Comparison of ENCODE assay signal across 20 mouse cellular contexts in the genomic region with DNA sequence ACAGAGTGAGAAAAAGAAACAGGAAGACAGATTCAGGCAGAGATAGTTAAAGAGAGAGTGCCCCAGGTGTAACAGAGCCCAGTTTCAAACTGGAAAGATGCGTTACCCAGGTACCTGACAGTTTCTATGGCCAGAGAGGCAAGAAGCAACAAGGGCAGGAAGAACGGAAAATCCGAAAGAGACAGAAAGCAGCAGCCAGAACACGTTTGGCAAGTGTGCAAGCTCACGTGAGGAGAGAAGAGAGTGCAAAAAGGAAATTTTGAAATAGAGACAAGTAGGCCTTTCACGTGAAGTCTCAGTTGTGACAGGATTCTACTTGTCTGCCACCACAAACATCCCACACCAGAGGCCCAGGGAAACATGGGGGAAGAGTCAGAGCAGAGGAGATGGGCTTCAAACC.
DNase-seq lines count a peak whose midpoint lies in the region; ATAC-seq and TF ChIP-seq lines count a peak whose summit lies in the region.
"Had no signal": no experiment of that assay in that cellular context is flagged by ENCODE, and none has a peak within 500 bp of the region (broad histone marks: within the 10 kb centered on the region; RNA-seq: fewer than 3 reads in every experiment).

No protein-coding gene starts in this region.

- no peaks in the 10 kb centered on the region for H3K9me3 ChIP-seq in hindbrain, embryonic 10.5 days
- no peaks in the 10 kb centered on the region for H3K9me3 ChIP-seq in hindbrain, postnatal 0 days (ENCODE audit: low read length)
- H3K9me3 ChIP-seq in embryonic facial prominence, embryonic 12.5 days, result no peaks in the 10 kb centered on the region
- H3K9me3 ChIP-seq in limb, embryonic 10.5 days (replicated peaks), result no peaks in the 10 kb centered on the region
- H3K9me3 ChIP-seq: liver, embryonic 15.5 days; neural tube, embryonic 12.5 days had no signal

- H3K4me1 ChIP-seq in hindbrain, embryonic 10.5 days (replicated peaks), result peaks cover 15% of the 10 kb centered on the region; the same call in 1 of the 2 replicates
- H3K4me1 ChIP-seq in hindbrain, postnatal 0 days (ENCODE audit: insufficient read depth, low read length), result no peaks in the 10 kb centered on the region
- H3K4me1 ChIP-seq in embryonic facial prominence, embryonic 12.5 days, result 0 out of 2 replicates have a peak, but pooled peaks cover 5% of the 10 kb centered on the region
- H3K4me1 ChIP-seq in limb, embryonic 10.5 days, result peaks cover 17% of the 10 kb centered on the region
- H3K4me1 ChIP-seq: liver, embryonic 15.5 days had no signal

- H3K4me2 ChIP-seq in hindbrain, postnatal 0 days (ENCODE audit: low read depth, low read length), result no peak overlapping the region
- no peak overlapping the region for H3K4me2 ChIP-seq in embryonic facial prominence, embryonic 12.5 days (replicated peaks)
- H3K4me2 ChIP-seq: liver, embryonic 15.5 days; neural tube, embryonic 12.5 days had no signal

- WGBS in hindbrain, embryonic 10.5 days, result 84% methylated on average over 6 of the region's 6 CpGs
- WGBS in hindbrain, postnatal 0 days, result 72% methylated on average over 6 of the region's 6 CpGs
- 77% methylated on average over 6 of the region's 6 CpGs for WGBS in embryonic facial prominence, embryonic 12.5 days
- 80% methylated on average over 6 of the region's 6 CpGs for WGBS in limb, embryonic 10.5 days

- H3K9ac ChIP-seq in hindbrain, postnatal 0 days (replicated peaks; ENCODE audit: low read length), result no peak overlapping the region
- H3K9ac ChIP-seq in embryonic facial prominence, embryonic 12.5 days, result no peak overlapping the region
- H3K9ac ChIP-seq: liver, embryonic 15.5 days; neural tube, embryonic 12.5 days had no signal

- no peaks in the 10 kb centered on the region for H3K27me3 ChIP-seq in hindbrain, embryonic 10.5 days (ENCODE audit: insufficient read depth, poor library complexity, severe bottlenecking)
- no peaks in the 10 kb centered on the region for H3K27me3 ChIP-seq in hindbrain, postnatal 0 days (ENCODE audit: insufficient read depth, low read length)
- H3K27me3 ChIP-seq in embryonic facial prominence, embryonic 12.5 days, result no peaks in the 10 kb centered on the region
- no peaks in the 10 kb centered on the region for H3K27me3 ChIP-seq in limb, embryonic 10.5 days (ENCODE audit: low read depth, poor library complexity, severe bottlenecking)
- H3K27me3 ChIP-seq: liver, embryonic 15.5 days; megakaryocyte, embryonic 14.5 days; neural tube, embryonic 12.5 days had no signal

- ATAC-seq in hindbrain, postnatal 0 days, result no peak
- no peak for ATAC-seq in embryonic facial prominence, embryonic 12.5 days (ENCODE audit: insufficient number of reproducible peaks, insufficient read depth, low FRiP score, low TSS enrichment)
- no peak for ATAC-seq in activated CD4-positive, CD25-positive, alpha-beta regulatory T cell, adult 4 months
- ATAC-seq: hindbrain, embryonic 16.5 days; lung, postnatal 0 days had no signal

- H3K4me3 ChIP-seq in hindbrain, embryonic 10.5 days, result no peak overlapping the region
- H3K4me3 ChIP-seq in hindbrain, postnatal 0 days (ENCODE audit: low read length), result no peak overlapping the region
- H3K4me3 ChIP-seq in embryonic facial prominence, embryonic 12.5 days, result no peak overlapping the region
- no peak overlapping the region for H3K4me3 ChIP-seq in limb, embryonic 10.5 days
- H3K4me3 ChIP-seq: liver, embryonic 15.5 days; megakaryocyte, embryonic 14.5 days; neural tube, embryonic 12.5 days had no signal

- H3K36me3 ChIP-seq in hindbrain, embryonic 10.5 days, result no peaks in the 10 kb centered on the region
- H3K36me3 ChIP-seq in hindbrain, postnatal 0 days (ENCODE audit: insufficient read depth, low read length), result no peaks in the 10 kb centered on the region
- H3K36me3 ChIP-seq in embryonic facial prominence, embryonic 12.5 days, result no peaks in the 10 kb centered on the region; the same call in 1 of the 2 replicates
- H3K36me3 ChIP-seq in limb, embryonic 10.5 days, result no peaks in the 10 kb centered on the region
- H3K36me3 ChIP-seq: liver, embryonic 15.5 days; neural tube, embryonic 12.5 days had no signal

- TF ChIP-seq CTCF in hindbrain, postnatal 0 days (IDR thresholded peaks at IDR 0.05; ENCODE audit: low read depth), result no peak

- H3K27ac ChIP-seq in hindbrain, embryonic 10.5 days, result 0 out of 2 replicates have a peak overlapping the region, but pooled peaks have one; percentile 56
- no peak overlapping the region for H3K27ac ChIP-seq in hindbrain, postnatal 0 days
- peak overlapping the region; percentile 46; the same call in 1 of the 2 replicates for H3K27ac ChIP-seq in embryonic facial prominence, embryonic 12.5 days
- H3K27ac ChIP-seq in limb, embryonic 10.5 days, result no peak overlapping the region
- H3K27ac ChIP-seq: kidney, postnatal 0 days; liver, embryonic 15.5 days; neural tube, embryonic 12.5 days had no signal

- DNase-seq in hindbrain, embryonic 10.5 days (ENCODE audit: low spot score), result no peak
- no peak for DNase-seq in hindbrain, postnatal 0 days (ENCODE audit: low spot score)
- DNase-seq in limb, embryonic 10.5 days (ENCODE audit: low spot score), result peak; percentile 22
- peak; percentile 41 for DNase-seq in thymus, postnatal 4 days
- no peak for DNase-seq in spleen, postnatal 14 days (ENCODE audit: low spot score in 2 of 2)
- DNase-seq: adrenal gland, postnatal 14 days; cerebellum, adult 11 months; cerebellum, postnatal 10 days; gastrocnemius, postnatal 25 days; heart, postnatal 4 days; kidney, adult 11 months; layer of hippocampus, postnatal 36 days had no signal

Comparison
In these comparisons a context has a peak if more than half of its experiments do, and no peak if none do; other contexts are left out.
1. H3K27ac ChIP-seq: peak in hindbrain, embryonic 10.5 days (single experiment) and embryonic facial prominence, embryonic 12.5 days (single experiment); none in hindbrain, postnatal 0 days (single experiment) and limb, embryonic 10.5 days (single experiment).
2. DNase-seq: peak in limb, embryonic 10.5 days (single experiment) and thymus, postnatal 4 days (single experiment); none in hindbrain, embryonic 10.5 days (single experiment), hindbrain, postnatal 0 days (single experiment) and spleen, postnatal 14 days (0 of 2).